Mouse (Mus musculus) layer of hippocampus, postnatal 25 days (tissue): ENCODE data around the gene Igfbp7. TPM values are rescaled to one million over a fixed set of nuclear protein-coding genes. Genes with fewer than 3 reads are reported as not detected.
A peak's percentile ranks its signal among the peaks of the same experiment; 100 is the strongest.

Experiments used
- DNase-seq, 2 experiments: peaks; one replicate each; pipeline ENCODE4 v3.0.0; 2022; ENCODE audit warnings: mixed read lengths in 2 of 2, low spot score in 1 of 2; ENCODE audit errors: extremely low spot score in 1 of 2
- total RNA-seq, 2 experiments: library from RNA; stranded (reverse); gene quantifications; 2 replicates each; pipeline ENCODE4 v1.2.3; 2021

Gene Igfbp7
- total RNA-seq, 2 experiments from 2014 or later: 31.2 to 33.6 TPM

DNA sequence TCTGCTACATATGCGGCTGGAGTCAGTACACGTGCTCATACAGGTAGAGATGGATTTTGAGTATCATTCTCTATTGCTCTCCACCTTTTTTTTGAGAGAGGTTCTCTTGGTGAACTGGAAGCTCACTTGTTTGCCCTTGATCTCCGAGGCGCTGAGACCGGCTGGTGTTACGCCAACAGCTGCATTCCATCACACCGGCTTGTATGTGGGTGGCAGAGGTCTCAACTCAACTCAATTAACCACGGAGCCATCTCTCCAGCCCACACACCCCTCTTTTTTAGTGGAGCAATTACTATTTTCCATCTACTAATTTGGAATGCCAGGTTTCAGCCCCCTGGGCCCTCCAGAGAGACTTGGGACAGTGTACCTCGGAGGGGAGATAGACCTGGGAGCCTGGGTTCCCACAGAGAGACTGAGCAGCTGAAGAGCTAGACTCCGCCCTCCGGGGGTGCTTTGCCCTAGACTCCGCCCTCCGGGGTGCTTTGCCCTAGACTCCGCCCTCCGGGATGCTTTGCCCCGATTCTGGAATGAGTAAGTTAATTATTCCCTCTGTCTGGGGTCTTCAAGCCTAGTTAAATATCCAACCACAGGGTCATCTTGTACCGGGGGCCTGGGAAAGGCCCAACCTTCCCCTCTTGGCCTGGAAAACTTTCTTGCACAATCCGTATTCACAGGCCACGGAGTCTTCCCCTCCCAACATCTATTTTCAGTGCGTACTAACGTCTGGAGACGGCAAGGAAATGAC lies 50.3 kb downstream of the Igfbp7 start:
- DNase-seq: peak in 1 of 2 experiments; percentile 15

DNA sequence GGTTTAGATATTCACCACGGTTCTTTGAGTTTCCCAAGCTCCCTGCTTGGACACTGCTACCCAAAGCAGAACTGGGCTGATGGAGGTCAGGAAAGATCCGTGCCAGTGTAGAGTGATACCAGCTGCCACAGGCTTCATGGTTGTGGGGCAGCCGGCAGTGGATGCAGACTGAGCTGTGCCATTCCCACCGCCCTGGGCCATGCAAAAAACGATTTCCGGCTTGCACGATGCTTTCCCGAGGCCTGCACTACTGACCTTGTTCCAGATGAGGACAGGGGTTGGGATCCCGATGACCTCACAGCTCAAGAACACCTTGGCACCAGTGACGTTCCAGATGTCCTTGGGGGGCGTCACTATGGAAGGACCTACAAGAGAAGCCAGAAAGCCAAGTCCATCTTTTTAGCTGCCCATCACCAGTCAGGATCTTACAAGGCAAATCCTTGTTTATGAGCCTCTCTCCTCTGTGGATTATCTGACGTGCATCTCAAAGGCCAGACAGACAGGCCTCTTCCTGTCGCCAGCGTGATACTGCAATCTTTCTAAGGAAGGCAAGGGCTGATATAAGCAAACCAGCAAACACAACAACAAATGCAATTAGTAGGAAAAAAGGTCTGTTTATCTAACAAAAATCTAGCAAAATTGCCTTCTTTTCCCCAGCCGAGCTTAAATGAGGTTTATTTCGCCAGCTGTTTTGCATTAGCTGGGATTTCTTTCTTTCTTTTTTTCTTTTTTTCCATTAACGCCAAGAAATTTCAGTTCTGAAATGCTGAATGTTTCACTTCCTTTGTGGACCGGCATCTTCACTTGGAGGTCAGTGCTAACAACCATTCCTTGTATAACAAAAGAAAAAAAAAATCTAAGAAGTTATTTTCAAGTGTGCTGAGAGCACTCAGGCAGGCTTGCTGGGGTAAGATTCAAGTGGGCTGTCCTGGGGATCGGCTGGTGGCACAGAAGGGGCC lies 52.3 kb downstream of the Igfbp7 start:
- DNase-seq: no peak

DNA sequence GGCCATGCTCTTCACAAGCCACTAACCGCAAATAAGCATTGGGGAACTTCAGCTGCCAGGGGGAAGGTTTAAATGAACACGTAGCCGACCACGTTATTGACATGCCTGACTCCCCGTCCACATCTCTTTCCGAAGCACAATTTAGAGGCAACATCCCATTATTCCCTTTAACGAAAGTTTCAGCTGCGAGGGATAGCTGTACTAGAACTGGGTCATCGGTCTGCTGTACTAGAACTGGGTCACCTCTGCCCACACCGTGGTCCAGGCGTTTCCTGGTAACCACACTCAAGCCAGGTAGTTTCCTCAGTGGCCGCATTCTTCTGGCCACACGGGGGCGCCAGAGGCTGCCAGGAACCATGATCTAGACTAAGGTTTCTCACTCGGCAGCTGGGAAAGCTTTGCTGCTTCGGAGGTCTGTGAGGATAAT lies 53.5 kb downstream of the Igfbp7 start:
- peak; percentile 90 to 93 for DNase-seq

DNA sequence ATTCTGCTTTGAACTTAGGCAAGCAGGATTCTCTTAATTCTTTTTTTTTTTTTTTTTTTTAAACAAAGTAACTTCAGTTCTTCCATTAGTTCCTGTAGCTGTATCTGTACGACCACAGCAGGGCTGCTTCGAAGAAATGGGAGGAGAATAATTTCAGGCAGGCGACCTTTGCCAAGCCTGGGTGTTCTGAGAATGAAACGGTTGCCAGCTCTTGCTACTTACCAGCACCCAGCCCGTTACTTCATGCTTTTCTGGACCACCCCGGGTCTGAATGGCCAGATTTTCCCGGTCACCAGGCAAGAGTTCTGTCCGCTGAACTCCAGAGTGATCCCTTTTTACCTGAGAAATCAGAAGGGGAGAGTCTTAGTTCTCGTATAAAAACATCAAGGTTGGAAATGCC lies 56.1 kb downstream of the Igfbp7 start:
- DNase-seq: no peak

DNA sequence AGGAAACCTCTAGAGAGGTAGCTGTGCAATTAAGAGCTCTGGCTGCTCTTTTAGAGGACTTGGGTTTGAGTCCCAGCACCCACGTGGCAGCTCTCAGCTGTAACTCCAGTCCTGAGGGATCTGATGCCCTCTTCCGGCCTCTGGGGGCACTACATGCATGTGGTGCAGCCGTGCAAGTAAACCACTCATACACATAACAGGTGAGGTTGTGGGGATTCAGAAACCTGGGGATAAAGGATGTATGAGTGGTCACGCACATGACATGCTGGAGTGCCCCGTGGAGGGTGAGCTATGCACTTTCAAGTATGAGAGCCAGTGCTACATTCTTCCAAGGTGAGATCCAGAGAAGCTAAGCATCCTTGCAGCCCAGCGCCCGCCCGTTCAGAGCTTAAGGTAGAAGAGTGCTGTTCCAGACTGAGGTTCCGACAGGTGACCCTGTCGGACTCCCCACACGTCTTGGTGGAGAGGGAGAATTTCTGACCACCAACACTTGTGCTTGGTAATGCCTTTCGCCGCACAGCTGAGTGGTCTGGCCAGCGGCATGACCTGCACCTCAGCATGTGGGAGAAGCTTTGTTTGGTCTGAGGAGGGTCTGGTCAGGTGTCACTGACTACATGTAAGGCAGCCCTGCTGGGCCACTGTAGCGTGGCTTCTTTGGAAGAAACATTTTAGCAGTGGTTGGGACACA lies 57.7 kb downstream of the Igfbp7 start:
- DNase-seq: no peak

DNA sequence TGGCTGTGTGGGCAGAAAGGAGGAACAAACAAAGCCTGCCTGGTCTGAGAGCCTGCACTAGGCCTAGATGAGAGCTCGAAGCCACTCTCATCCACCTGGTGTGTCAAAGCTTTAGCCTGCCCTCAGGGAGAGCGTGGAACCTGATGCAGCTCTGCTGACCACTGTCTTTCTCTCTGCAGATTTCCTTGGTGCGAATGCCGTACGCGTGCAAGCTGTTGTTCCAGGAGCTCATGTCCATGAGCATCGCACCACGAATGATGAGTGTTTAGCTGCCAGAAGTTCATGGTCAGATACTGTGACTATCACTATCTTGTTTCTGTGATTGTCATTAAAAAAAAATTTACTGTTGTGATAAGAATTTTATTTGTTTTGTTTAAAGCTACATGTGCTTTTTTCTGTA lies 58.9 kb downstream of the Igfbp7 start:
- no peak for DNase-seq

DNA sequence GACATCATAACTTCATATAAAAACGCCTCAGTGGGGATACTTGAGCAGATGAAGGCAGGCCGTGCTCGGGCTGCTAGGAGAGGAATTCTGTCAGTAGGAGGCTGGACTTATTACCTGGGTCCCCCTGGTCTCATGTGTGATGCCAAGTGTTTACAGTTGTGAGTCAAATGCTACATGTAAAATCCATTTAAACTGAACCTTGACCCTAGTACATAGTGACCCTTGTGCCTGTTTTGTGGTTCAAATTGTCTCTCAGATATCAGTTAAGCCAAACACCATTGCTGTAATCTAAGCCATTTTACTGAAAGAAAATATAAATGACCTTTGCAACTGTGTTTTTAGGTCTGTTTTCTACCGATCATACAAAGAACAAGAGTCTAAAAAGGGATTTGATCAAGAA lies 67.8 kb downstream of the Igfbp7 start:
- no peak for DNase-seq

DNA sequence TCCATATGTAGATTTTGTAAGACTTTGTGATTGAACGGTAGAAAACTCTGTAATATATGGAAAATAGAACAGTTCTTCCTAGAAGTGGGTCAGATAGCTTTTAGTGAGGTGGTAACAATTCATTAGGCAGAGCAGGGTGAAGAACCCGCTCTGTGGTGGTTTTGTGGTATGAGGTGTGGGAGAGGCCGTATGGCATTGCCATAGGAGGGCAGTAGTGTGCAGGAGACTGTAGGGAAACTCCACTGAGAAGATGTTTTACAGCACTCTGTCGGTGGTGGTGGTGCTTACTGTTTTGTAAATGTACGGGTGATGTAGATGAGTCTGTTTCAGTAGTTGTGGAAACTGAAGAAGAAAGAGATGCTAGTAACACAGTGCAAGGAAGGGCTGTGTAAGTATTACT lies 77.7 kb downstream of the Igfbp7 start:
- DNase-seq: no peak

DNA sequence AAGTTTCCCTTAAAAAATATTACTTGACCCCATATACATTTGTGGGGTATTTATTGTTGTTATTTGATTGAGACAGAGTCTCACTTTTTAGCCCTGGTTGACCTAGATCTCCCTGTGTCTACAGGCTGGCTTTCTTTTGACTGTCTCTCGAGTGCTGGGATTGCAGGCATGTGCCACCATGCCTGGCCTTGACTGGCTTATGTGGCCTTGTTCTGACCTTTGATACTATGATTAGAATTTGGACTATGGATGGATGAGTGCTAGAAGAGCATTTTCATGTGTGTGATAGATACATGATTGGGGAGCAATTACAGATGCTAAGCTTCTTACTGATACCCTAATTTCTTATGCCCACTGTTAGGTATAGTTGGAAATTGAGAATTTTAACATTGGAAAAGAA lies 82.9 kb downstream of the Igfbp7 start:
- no peak for DNase-seq

DNA sequence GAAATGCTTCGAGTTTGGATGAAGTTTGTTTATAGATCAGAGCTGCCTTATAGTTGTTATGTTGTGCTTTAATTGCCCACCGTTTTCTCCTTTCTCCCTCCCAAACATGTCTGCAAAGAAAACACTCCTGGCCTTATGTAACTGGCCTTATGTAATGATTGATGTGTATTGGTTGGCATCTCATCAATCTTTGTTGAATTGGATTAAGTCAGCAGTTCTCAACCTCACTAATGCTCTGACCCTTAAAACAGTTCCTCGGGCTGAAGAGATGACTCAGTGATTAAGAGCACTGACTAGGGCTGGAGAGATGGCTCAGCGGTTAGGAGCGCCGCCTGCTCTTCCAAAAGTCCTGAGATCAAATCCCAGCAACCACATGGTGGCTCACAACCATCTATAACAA lies 92.9 kb downstream of the Igfbp7 start:
- no peak for DNase-seq

DNA sequence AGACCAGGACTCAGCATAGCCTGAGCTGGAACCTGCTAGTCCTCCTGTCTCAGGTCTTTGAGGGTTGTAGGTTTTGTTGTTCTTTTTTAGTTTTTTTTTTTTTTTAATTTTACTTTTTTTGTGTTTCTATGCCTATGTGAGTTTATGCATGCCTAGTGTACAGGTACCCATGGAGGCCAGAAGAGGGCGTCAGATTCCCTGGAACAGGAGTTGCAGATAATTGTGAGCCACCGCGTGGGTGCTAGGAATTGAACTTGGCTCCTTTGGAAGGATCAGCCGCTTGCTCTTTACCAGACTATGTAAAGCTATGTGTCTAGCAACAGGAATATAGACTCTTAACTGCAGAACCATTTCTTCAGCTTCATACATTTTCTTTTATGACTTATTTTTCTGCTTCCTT lies 93.6 kb downstream of the Igfbp7 start:
- DNase-seq: no peak

DNA sequence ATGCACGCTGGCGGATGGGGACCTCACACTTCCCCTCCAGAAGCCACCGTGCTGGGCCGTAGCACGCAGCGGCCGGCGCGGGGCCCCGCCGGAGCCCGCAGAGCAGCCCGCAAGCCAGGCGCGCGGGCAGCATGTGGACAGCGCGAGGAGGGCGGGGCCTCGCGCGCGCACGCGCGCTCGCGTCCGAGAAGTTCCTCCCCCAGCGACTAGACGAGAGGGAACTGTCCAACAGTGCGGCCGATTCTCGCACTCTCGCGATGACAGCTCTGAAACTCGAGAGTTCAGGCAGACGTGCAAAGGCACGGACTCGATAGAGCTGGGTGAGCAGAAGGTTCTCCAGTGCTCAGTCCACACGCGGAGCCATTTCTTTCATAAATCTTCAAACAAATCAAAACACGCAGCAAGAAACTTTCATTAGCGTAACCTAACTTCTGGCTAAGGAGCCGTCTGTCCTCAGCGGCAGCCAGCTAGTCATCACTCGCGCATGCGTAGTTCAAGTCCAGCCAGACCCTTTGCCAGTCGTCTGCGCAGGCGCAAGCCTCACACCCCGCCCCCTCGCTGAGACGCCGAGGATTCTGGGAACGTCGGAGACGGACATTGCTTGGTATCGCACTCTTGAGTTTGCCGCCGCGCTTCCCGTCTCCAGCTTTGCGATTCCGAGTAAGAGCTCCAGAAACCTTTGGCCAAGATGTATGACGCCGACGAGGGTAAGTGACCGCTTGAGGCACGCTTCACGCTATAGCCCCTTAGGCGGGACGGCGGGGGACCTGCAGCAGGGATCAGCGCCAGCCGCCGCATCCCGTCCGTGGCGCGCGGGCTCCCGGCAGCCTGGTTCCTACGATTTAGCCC lies 97.7 kb downstream of the Igfbp7 start, which contains the start of the genes Noa1 and Polr2b:
Gene Noa1, minus strand, starts transcription at position 161 of the 849 bp plus-strand sequence.
Gene Polr2b, plus strand, starts transcription at position 224 of the 849 bp plus-strand sequence.
- DNase-seq: peak; percentile 99

DNA sequence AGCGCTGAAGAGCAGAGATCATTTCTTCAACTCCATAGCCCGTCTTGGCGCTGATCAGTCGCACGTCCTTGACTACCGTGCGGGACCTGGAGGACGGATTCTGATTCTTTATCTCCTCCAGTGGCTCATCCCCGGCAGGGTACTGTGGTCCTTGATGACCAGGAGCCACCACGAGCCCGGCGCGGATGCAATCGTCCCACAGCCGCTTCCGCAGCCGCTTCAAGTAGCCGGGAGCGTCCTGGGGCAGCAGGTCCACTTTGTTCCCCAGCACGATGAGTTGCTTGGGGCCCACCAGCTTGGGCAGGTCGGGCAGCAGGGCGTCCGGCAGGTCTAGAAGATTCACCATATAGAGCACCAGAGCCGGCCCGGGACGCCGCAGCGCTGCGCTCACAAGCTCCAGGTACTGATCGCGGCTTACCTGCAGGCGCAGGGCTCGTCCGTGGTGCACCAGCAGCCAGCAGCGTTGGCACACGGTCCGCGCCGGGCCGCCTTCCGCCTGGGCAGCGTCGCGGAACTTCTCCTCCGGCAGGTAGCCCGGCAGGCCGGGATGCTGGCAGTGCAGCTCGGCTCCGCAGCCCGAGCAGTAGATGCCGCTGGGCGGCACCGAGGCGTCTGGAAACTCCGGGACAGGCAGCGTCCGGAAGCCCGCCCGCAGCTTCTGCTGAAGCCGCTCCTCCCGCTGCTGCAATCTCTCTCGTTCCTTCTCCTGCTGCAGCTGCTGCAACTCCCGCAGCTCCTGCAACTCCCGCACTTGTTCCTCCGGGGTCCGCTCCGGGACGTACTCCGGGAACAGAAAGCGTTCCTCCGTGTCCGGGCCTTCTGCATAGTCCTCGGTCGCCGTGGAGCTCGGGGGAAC lies 98.6 kb downstream of the Igfbp7 start:
- peak; percentile 13 to 22 for DNase-seq

DNA sequence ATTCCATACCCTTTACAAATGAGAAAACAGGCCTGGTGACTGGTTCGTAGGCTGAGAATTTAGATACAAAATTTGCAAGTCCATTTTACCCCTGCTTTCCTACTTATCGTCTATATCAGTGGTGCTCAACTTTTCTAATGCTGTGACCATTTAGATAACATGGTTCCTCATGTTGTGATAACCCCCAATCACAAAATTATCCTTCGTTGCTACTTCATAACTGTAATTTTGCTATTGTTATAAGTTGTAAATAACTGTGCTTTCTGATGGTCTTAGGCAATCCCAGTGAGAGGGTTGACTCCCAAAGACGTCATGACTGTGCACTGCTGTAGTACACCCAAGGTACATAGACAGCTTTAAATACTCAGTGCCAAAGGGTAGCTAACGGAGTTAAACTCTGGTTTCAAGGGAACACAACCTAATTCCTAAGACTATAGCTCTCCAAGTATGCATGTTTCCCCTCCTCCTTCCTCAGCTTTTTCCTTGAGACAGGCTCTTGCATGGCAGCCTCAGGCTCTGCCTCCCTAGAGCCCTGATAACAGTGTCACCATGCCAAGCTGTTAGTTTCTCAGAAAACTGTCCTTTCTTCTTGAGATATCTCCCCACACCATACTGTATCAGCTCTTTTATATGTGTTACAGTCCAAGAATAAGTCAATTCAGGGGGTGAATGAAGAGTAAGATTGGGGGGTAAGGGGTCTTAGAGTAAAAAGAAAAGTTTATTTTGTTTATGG lies 99.9 kb downstream of the Igfbp7 start:
- DNase-seq: no peak

DNA sequence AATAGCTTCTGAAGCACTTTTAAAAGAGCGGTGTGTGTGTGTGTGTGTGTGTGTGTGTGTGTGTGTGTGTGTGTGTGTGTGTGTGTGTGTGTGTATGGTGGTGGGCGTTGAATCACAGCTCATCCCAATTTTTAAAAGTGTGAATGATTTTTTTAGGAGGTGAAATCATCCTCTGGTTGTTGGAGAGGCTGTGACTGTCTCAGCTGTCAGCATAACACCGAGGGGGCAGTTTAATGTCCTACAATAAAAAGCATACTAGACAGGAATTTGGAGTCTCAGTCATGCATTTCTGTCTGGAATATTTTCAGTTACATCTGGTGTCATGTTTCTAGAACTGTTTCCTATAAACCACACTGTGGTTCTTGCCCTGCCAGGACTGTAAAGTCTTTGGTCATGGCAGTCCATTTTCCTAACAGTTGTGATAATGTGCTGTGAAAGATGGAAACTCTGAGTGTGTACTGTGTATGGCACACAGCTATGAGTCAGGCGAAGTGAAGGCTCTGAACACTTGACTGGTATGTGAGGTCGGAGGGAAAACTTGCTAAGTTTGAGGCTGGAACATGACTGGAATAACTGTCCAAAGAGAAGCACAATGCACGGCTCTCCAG lies 106.4 kb downstream of the Igfbp7 start:
- no peak for DNase-seq

DNA sequence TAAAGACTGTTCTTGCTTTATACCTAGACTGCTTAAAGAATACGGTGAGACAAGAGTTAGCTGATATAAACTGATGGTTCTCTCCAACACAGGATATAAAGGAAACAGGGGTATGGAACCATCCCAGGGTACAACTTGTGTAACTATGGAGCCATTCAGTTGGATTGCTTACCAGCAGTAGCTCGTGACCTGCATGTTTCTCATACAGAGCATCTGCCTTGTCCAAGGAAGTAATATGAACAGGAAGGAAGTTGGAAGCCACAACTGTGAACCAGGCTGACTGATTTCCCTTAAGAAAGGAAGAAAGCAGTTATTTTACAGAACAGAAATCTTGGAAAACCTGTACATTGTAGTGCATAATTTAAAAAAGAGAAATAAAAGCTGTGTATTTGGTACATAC lies 108.4 kb downstream of the Igfbp7 start:
- no peak for DNase-seq
